Mouse (Mus musculus) embryonic facial prominence, embryonic 14.5 days (tissue): ENCODE measurements at regions not wholly inside any gene's neighbourhood (a gene's known extent, or its start where the extent isn't known, plus 50 kb on each side); places are given as distances from the start of the nearest gene placed in this dataset.
A peak's percentile ranks its signal among the peaks of the same experiment; 100 is the strongest.

Experiments used
- ATAC-seq: fragments of 200-750 bp; cut with Nextera tagmentation; 2 replicates; pipeline ENCODE4 v1.8.0; 2017; ENCODE audit warnings: low read depth, moderate number of reproducible peaks, moderate TSS enrichment
- DNase-seq: peaks from one replicate; pipeline ENCODE4 v3.0.0-alpha.2; 2015; ENCODE audit warnings: low spot score
- H3K27ac ChIP-seq: fragments of 300-500 bp; sonication (generic); replicated peaks from 2 replicates; pipeline ENCODE4 v1.5.1; 2014; ENCODE audit warnings: low read depth, mild to moderate bottlenecking, low read length, moderate library complexity
- H3K27me3 ChIP-seq: fragments of 300-500 bp; sonication (generic); replicated peaks from 2 replicates; pipeline ENCODE4 v1.6.1; 2014; ENCODE audit warnings: low read length; ENCODE audit not compliant: control insufficient read depth, insufficient read depth
- H3K36me3 ChIP-seq: fragments of 300-500 bp; sonication (generic); 2 replicates; pipeline ENCODE4 v1.6.1; 2014; ENCODE audit warnings: low read length, mixed read lengths; ENCODE audit not compliant: control insufficient read depth, insufficient read depth
- H3K4me1 ChIP-seq: fragments of 300-500 bp; sonication (generic); 2 replicates; pipeline ENCODE4 v1.6.1; 2014; ENCODE audit warnings: antibody characterized with exemption, low read length; ENCODE audit not compliant: control insufficient read depth, insufficient read depth
- H3K4me2 ChIP-seq: fragments of 300-500 bp; sonication (generic); 2 replicates; pipeline ENCODE4 v1.6.1; 2014; ENCODE audit warnings: low read depth, mild to moderate bottlenecking, low read length, moderate library complexity, mixed read lengths
- H3K4me3 ChIP-seq: fragments of 300-500 bp; sonication (generic); 2 replicates; pipeline ENCODE4 v1.5.1; 2014; ENCODE audit warnings: low read depth, mild to moderate bottlenecking, low read length
- H3K9ac ChIP-seq: fragments of 300-500 bp; sonication (generic); 2 replicates; pipeline ENCODE4 v1.6.1; 2014; ENCODE audit warnings: low read depth, mild to moderate bottlenecking, low read length, moderate library complexity, mixed read lengths
- H3K9me3 ChIP-seq: fragments of 300-500 bp; sonication (generic); 2 replicates; pipeline ENCODE4 v1.6.1; 2016; ENCODE audit warnings: low read length; ENCODE audit not compliant: control insufficient read depth
- WGBS: fragments of 180-500 bp; shearing (Covaris S2); extraction: QIAGEN DNeasy Blood & Tissue Kit; methylation state at CpG from one replicate; pipeline ENCODE4 v1.1.7; 2014; 5-methylcytosine and 5-hydroxymethylcytosine counted together

DNA sequence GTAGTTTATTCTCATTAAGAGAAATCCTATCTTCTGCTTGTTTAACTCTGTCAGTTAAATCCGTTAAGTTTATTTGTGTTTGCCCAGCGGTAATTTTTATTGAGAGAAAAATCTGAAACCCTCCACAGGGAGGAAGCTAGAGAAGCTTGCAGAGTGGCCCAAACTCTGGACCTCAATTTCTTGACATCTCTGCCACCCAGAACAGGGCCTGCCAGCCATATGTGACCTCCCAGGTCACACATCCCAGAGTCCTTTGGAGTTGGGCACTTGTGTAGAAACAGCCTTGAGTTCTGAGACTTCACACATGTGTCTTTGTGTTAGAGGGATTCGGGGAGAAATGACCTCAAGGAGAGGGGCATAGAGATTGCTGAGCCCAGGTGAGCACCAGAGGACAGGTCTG lies 109.0 kb upstream of the Zfp618 start:
- Histone ChIP-seq H3K36me3 (no peaks in the 10 kb centered on the region), H3K27me3 (no peaks in the 10 kb centered on the region), H3K4me1 (no peaks in the 10 kb centered on the region; the same call in 1 of the 2 replicates), H3K9ac (no peak overlapping the region), H3K4me3 (no peak overlapping the region), H3K27ac (no peak overlapping the region), H3K9me3 (no peaks in the 10 kb centered on the region), H3K4me2 (no peak overlapping the region)
- WGBS, result 28% methylated on average over 3 of the region's 3 CpGs
- no peak for DNase-seq
- no peak for ATAC-seq

DNA sequence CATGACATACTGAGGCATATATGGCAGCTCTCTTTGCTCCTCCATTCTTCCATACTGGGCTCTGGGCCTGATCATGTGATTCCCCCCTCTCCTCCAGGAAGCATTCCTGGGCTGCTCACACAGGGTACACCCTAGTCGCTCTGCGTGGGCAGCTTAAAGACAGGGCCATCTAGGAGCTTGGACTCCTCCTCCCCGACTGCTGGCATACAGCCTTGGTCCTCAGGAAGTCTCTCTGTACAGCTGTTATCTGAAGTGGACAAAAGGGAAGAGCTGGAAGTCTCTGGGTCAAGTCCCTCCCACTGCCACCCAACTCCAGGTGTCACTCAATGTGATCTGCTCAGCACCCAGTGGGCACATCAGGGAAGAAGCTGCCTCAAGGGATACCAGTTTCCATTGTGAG lies 102.6 kb upstream of the Zfp618 start:
- Histone ChIP-seq H3K27ac (no peak overlapping the region), H3K4me3 (no peak overlapping the region), H3K9ac (no peak overlapping the region), H3K4me1 (no peaks in the 10 kb centered on the region), H3K9me3 (no peaks in the 10 kb centered on the region), H3K4me2 (no peak overlapping the region), H3K36me3 (no peaks in the 10 kb centered on the region), H3K27me3 (no peaks in the 10 kb centered on the region)
- WGBS, result 85% methylated on average over 3 of the region's 3 CpGs
- DNase-seq (no peak), ATAC-seq (no peak)

DNA sequence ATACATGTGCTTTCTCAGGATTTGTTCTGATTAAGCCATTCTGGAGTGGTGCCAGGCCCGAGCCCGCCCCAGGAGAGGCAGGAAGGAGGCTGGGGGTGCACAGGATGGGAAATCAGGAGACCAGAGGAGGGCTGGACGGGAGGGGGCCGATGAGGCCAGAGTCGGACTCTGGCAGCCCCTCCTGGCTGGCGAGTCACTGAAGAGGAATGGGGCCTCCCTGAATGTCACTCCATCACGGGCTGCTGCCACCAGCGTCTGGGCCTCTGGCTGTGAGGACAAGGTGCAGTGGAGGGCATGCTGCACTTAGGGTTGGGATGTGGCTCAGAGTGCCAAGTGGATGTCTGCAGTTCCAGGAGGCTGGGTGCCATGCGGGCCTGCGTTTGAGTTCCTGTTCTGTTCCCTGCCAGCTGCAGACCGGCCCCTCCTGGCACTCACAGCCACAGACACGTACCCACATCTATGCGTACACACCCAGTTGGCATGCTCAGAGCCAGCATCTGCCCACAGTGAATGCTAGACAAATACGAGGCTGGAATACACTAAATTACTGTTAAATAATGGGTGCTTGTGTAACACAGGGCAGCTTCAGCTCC lies 94.9 kb upstream of the Zfp618 start:
- Histone ChIP-seq H3K27me3 (no peaks in the 10 kb centered on the region), H3K4me1 (no peaks in the 10 kb centered on the region), H3K27ac (no peak overlapping the region), H3K9ac (no peak overlapping the region), H3K4me2 (no peak overlapping the region), H3K36me3 (no peaks in the 10 kb centered on the region), H3K4me3 (no peak overlapping the region), H3K9me3 (no peaks in the 10 kb centered on the region)
- ATAC-seq (0 out of 2 replicates have a peak, but pooled peaks have one; percentile 62), DNase-seq (peak; percentile 33)
- 59% methylated on average over 14 of the region's 14 CpGs for WGBS

DNA sequence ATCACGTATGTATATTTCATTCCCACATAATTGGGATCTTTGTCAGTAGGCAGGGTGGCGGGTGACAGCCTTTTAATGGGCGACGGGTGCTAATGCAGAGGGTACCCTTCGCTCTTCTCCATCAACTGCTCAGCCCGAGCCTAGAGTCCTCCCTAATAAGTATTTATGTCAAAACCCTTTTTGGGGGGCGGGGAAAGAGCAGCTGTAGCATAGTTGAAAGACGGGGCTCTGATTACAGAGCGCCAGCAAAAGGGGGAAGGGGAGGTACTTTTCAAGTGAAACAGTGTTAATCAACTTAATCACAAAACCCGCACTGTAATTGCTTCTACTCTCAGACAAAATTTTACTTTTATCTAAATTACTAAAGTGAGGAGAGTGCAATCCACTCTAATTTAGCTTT lies 92.8 kb upstream of the Zfp618 start:
- ATAC-seq, result no peak
- no peaks in the 10 kb centered on the region for H3K9me3 ChIP-seq
- 70% methylated on average over 10 of the region's 10 CpGs for WGBS

DNA sequence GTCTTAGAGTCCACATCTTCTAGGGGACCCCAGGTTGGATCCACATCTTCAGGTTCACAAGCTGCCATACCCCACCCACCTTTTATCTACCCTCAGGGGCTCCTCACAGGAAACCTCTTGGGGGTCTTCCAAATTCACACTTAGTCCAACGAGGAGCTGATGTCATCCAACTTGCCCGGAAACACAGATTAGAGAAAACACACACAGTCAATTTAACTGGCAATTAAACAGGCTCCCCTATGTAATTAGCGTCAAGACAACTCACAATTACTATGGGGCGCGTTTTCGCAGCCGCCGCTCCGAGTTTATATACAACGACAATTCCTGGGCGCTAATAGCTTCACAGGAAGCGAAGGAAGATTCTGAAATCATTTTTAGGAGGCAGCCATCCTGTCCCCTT lies 91.4 kb upstream of the Zfp618 start:
- no peak overlapping the region for H3K27ac ChIP-seq
- H3K9ac ChIP-seq, result no peak overlapping the region
- H3K27me3 ChIP-seq, result no peaks in the 10 kb centered on the region
- H3K4me3 ChIP-seq, result no peak overlapping the region
- no peak for ATAC-seq
- no peaks in the 10 kb centered on the region for H3K9me3 ChIP-seq
- H3K4me1 ChIP-seq, result no peaks in the 10 kb centered on the region
- WGBS, result 73% methylated on average over 12 of the region's 12 CpGs
- H3K4me2 ChIP-seq, result no peak overlapping the region
- no peak for DNase-seq
- H3K36me3 ChIP-seq, result no peaks in the 10 kb centered on the region

More for the DNA sequence above, 92.8 kb upstream of the Zfp618 start:
- Histone ChIP-seq H3K4me3 (no peak overlapping the region), H3K27me3 (no peaks in the 10 kb centered on the region), H3K36me3 (no peaks in the 10 kb centered on the region), H3K4me1 (no peaks in the 10 kb centered on the region), H3K4me2 (no peak overlapping the region), H3K27ac (no peak overlapping the region), H3K9ac (no peak overlapping the region)
- DNase-seq, result peak; percentile 12

DNA sequence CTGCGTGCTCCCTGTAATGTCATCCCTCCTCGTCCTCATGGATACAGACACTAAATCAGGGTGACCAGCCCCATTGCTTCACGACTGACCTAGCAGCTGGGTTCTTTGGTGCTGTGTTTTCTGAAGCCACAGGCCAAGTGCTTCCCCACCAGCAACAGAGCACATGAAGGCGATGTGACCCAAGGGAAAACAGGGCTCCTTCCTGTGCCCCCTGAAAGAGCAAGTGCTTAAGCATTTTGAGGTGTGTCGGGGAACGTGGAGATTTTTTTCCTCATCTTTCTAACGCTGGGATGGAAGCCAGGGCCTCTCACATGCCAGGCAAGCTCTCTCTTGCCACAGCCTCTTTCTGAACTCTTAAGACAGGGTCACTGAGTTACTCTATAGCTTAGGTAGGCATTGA lies 87.3 kb upstream of the Zfp618 start:
- Histone ChIP-seq H3K4me3 (no peak overlapping the region), H3K36me3 (no peaks in the 10 kb centered on the region), H3K4me2 (no peak overlapping the region), H3K27ac (no peak overlapping the region), H3K27me3 (no peaks in the 10 kb centered on the region), H3K9me3 (no peaks in the 10 kb centered on the region), H3K9ac (no peak overlapping the region), H3K4me1 (no peaks in the 10 kb centered on the region)
- 65% methylated on average over 7 of the region's 7 CpGs for WGBS
- DNase-seq (no peak), ATAC-seq (no peak)

DNA sequence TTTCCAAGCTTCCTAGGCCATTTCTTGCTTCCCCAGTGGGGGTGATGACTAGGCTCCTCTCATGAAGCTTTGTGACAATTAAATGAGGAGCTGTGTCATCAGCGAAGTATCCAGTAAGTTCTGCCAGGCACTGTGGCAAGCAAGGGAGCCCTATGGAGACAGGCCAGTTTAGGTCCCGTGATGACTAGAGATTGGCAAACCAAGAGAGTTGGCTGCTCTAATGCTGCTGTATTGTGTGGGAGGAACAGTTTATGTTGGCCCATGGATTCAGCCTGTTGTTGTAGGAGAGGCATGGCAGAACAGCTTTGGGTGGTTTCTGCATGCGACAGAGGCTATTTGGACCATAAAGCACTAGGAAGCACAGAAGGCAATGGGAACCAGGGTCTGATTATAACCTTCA lies 86.4 kb upstream of the Zfp618 start:
- 80% methylated on average over 3 of the region's 3 CpGs for WGBS
- Histone ChIP-seq H3K27ac (no peak overlapping the region), H3K9ac (no peak overlapping the region), H3K4me3 (no peak overlapping the region), H3K4me1 (no peaks in the 10 kb centered on the region), H3K36me3 (no peaks in the 10 kb centered on the region), H3K9me3 (no peaks in the 10 kb centered on the region), H3K4me2 (no peak overlapping the region), H3K27me3 (no peaks in the 10 kb centered on the region)
- ATAC-seq, result no peak
- no peak for DNase-seq

DNA sequence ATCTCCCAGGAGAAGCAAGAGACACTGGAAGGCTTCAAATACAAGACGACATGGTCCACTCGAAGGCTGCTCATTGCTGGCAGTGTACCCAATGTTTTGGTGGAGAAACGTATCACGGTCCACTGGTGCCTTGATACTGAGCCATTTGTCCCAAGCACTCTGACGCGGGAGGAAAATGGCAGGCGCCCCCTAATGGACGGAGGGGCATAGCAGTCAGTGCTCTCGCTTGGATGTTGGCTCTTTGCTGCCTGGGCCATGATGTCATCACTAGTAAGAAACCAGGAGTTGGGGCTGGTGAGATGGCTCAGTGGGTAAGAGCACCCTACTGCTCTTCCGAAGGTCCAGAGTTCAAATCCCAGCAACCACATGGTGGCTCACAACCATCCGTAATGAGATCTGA lies 83.5 kb upstream of the Zfp618 start:
- H3K27ac ChIP-seq, result no peak overlapping the region
- H3K4me2 ChIP-seq, result no peak overlapping the region
- no peaks in the 10 kb centered on the region for H3K4me1 ChIP-seq
- no peak overlapping the region for H3K9ac ChIP-seq
- H3K4me3 ChIP-seq, result no peak overlapping the region
- no peaks in the 10 kb centered on the region for H3K36me3 ChIP-seq
- H3K27me3 ChIP-seq, result no peaks in the 10 kb centered on the region
- DNase-seq (no peak), ATAC-seq (no peak)
- WGBS, result 74% methylated on average over 10 of the region's 11 CpGs
- H3K9me3 ChIP-seq, result no peaks in the 10 kb centered on the region

DNA sequence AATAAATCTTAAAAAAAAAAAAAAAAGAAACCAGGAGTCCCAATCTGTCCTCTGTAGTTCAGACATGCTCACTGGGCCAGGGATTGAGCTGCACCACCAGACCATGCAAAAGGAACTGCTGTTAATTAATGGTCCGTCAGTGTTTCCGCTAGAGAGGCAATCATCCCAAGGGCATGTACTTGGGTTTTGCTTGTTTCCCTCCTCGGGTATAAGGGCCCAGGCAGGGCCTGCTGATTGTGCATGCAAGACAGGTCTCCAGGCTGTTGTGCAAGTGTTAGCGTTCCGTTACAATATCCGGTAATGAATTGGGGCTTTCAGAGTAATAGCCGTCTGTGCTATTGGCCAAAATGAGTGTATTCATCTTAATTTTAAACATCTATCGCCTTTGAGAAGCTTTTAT lies 83.1 kb upstream of the Zfp618 start:
- ATAC-seq (no peak), DNase-seq (no peak)
- H3K27ac ChIP-seq, result no peak overlapping the region
- H3K4me3 ChIP-seq, result no peak overlapping the region
- no peaks in the 10 kb centered on the region for H3K27me3 ChIP-seq
- no peak overlapping the region for H3K9ac ChIP-seq
- WGBS, result 87% methylated on average over 8 of the region's 8 CpGs
- no peaks in the 10 kb centered on the region for H3K36me3 ChIP-seq
- H3K4me2 ChIP-seq, result no peak overlapping the region
- H3K9me3 ChIP-seq, result no peaks in the 10 kb centered on the region
- H3K4me1 ChIP-seq, result no peaks in the 10 kb centered on the region
